Mouse (Mus musculus) gastrocnemius, adult 8-10 months (tissue): ENCODE data around the gene Rheb. TPM values are rescaled to one million over a fixed set of nuclear protein-coding genes. Genes with fewer than 3 reads are reported as not detected.
A peak's percentile ranks its signal among the peaks of the same experiment; 100 is the strongest.
"Not testable (repeated sequence)": the region's sequence is repeated elsewhere in the genome, so short reads cannot be mapped to it uniquely, and the experiment has no call there.

Experiments
- DNase-seq, 2 experiments: peaks; one replicate each; pipeline ENCODE4 v3.0.0; 2022; ENCODE audit warnings: low spot score in 2 of 2
- total RNA-seq, 4 experiments: library from RNA; stranded (reverse); gene quantifications; 2 replicates each; pipeline ENCODE4 v1.2.4; 2022

Gene Rheb
- total RNA-seq, 4 experiments from 2014 or later, result 66.8 to 69.7 (median 67.7) TPM

DNA sequence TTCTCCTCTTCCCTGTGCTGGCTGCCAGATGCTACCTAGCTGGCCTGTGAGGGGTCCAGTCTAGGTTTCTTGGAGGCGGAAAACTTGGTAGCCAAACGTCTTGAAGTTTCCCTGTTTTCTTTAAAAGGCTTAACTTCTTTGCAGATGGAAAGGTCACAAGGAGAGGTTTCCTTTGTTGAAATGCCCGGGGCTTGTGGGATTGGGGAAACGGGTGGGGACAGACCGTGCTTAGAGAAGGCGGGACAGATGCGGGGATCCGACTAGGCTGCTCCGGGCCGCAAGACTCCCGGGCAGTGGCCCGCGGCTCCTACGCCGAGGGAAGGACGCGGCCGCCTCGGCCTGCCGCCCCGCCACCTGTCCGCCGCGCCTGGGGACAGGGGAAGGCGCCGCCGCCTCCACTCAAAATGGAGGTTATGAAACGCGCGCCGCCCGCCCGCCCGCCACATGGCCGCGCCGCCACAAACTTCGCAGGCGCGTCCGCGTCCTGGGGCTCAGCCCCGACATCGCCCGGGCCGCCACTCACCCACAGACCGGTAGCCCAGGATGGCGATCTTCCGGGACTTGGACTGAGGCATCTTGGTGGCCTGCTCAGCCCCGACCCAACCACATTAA lies 656 bp downstream of the Rheb start:
- peak; percentile 20 to 37 for DNase-seq

DNA sequence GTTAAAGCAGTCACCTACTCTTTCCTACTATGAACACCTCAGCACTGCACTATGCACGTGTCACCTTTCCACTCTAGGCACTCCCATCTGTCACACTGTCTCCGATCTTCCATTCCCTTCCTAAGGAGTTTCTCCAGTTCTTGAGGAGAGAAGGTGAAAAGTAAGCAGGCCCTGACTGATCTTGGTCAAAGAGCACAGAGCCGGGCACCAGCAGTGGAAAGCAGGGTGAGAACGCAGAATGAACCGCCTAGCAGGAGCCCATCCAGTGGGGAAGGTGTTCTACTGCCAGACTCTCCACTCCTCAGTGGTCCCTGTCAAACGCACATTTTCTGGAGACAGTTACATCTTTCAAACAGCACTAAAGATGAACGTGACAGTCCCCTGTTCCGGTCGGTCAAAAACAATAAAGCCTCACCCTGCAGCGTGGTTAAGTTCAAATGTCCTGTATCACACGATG lies 1.4 kb downstream of the Rheb start:
- DNase-seq, result no peak

- DNase-seq, result no peak
Measured at GRCm38 (mm10) chr5:24834491-24834890, 7.9 kb downstream of the Rheb start.

GRCm38 (mm10) chr5:24831912-24832311 lies 10.5 kb downstream of the Rheb start:
- DNase-seq, result no peak

DNA sequence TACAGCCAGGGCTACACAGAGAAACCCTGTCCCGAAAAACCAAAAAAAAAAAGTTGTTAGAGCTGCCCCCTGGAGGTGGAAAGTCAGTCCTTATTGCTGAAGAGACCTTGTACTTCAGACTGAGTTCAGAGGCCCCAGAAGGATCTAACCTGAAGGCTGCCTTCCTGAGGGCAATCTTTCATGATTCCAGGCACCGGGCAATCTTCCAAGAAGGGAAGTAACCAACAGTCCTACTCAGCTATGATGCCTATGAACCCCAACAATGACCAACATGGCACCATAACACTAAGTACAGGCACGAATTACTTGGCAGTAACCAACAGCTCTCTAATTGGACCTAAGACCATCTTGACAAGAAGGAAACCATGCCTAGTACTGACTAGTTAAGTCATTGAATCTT lies 14.0 kb downstream of the Rheb start:
- no peak for DNase-seq

GRCm38 (mm10) chr5:24827173-24827572 lies 15.3 kb downstream of the Rheb start:
- no peak for DNase-seq

GRCm38 (mm10) chr5:24826056-24826770 lies 16.2 kb downstream of the Rheb start:
- no peak for DNase-seq

- DNase-seq, result no peak
Measured at GRCm38 (mm10) chr5:24825365-24826055, 16.9 kb downstream of the Rheb start.

GRCm38 (mm10) chr5:24823864-24824405 lies 18.5 kb downstream of the Rheb start:
- DNase-seq, result no peak

DNA sequence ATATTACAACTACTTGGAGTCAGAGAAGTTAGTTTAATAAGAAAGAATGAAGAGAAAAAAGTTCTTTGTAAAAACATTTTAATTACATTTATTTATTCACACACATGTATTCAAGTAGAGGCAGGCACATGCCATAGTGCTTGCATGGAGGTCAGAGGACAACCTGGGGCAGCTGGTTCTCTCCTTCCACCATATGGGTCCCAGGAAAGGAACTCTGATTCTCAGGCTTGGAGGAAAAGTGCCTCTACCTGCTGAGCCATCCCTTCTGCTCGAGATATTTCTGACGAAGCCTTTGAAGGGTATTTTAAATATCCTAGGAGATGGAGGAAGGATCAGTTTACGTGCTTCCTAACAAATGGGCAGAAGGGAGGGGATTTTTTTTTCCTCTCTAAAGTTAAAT lies 19.6 kb downstream of the Rheb start:
- DNase-seq, result no peak

DNA sequence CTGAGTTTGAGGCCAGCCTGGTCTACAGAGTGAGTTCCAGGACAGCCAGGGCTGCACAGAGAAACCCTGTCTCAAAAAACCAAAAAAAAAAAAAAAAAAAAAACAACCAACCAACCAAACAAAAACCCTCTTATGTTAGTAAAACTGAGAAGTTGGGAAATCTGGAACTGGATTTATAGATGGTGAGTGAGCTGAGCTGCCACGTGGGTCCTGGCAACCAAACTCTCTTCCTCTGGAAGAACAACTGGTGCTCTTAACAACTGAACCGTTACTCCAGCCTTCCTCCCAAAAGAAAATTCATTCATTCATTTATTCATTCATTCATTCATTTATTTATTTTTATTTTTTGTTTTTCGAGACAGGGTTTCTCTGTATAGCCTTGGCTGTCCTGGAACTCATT lies 20.2 kb downstream of the Rheb start:
- DNase-seq, result not testable (repeated sequence)

DNA sequence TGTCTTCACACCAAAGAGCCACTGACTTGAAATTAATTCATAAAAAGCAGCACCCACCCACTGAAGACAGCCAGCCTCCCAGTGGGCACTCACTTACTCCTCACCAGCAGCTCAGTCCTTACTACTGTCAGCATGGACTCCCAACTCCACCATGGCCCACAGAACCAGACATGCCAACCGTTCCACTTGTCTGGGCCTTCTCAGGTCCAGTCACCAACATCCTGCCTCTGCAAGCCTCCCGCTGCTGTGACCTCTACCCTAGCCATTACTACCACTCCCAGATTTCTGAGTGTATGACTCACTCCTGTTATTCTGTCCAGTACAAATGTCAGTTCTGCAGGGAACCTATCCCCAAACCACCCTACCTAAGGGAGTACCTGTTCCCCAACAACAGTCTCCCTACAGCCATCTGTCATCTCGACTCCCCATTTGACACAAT lies 21.0 kb downstream of the Rheb start:
- DNase-seq, result no peak

DNA sequence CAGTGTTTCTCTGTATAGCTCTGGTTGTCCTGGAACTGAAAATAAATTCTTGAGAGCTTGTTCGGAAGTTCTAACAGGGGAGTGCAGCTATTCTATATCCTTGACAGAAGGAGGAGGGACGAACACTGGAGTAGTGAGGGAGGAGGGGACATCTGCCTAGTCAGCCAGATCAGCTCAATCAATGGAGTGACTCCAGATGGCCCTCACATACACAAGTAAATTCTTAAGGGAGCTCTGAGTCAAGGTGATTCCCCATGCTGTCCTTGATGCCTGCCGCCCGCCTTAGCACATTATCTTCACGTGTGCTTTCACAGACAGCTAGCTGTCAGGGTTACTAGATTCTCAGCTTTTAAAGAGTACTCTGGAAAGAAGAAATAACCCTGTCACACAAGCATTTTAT lies 21.8 kb downstream of the Rheb start:
- DNase-seq, result no peak

DNA sequence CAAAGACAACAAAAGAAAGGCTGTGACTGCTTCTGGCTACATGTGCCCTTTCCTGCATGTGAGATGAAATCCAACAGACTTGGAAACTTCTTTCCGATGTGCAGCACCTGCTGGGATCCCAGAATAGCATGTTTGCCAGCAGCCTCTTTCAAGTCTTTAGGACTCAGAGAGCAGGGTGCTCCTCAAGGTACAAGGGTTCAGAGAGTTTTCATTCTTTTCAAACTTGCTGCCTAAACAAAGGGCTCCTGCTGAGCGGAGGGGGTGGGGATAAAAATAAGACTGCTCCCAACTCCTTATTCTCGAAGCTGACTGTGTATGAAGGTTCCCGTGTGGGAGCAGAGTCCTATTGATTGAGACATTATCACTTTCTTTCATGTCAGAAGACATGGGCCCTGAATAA lies 25.2 kb downstream of the Rheb start:
- no peak for DNase-seq

DNA sequence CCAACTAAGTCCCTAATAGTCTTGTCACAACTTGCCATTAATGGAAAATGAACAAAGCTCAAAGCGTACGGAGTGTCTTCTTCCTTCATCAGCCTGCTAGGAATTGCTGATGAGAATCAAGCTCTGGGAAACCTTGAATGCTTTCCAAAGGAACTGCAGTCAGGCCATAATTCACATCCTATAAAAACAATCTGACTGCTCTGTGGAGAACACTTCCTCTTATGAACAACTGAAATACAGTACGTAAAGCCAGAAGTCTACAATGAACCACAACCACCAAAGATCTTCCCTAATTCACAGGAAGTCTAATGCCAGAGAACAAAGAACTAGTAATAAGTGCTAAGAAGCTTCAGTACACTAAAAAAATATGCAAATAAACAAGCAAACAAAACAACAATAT lies 28.5 kb downstream of the Rheb start:
- no peak for DNase-seq

GRCm38 (mm10) chr5:24813005-24813404 lies 29.4 kb downstream of the Rheb start:
- no peak for DNase-seq

DNA sequence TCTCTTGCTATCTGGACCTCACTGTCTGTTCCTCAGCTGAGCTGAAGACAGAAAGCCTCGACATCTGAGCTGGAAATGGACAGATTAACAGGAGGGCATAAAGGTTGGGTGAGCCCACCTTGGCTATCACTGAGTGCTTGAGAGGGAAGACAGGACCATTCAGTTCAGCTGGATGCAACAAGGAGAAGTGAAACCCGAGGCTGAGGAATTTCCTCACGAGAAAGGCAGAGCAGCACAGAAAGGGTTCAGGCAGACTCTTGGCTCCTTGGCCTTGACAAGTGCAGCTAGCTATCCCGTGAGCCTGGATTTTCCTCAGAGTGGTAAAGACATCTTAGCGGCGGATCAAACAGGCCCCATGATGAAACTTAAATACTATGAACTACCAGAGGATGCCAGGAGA lies 37.2 kb downstream of the Rheb start:
- DNase-seq, result no peak

DNA sequence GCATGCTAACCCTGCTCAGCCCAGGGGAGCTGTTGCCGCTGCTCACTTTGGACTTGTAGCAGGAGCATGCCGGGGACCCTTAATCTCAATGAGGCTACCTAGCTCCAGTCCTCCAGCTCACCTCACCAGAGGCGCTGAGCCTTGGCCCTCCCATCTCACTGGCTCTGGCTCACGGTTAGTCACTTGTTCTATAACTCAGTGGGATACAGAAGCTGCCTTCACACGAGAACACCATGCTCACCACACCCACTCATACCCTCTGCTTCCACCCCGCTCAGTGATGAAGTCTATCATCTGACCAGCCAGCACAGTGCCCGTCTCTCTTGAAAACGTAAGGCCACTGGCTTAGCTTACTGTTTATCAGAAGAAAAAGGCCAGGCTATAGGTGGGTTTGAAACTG lies 37.8 kb downstream of the Rheb start:
- no peak for DNase-seq

- DNase-seq, result no peak
Measured at GRCm38 (mm10) chr5:24801841-24802624, 40.4 kb downstream of the Rheb start.

DNA sequence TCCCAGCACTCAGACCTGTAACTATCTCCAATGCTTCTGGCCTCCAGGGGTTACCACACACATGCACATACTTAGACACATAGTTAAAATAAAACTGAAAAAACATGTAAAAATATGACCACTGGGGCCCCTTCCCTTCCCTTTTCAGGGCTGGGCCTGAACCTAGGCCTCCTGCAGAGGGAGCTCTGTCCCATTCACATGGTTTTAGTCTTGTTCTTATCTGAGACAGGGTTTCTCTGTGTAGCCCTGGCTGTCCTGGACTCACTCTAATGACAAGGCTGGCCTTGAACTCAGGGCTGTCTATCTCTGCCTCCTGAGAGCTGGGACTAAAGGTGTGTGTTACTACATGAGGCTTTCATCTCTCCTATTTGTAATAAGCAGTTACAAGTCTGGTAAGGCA lies 42.0 kb downstream of the Rheb start:
- DNase-seq, result no peak

GRCm38 (mm10) chr5:24798639-24799038 lies 43.8 kb downstream of the Rheb start:
- no peak for DNase-seq
